Mouse (Mus musculus) spleen, postnatal 10 days (tissue): ENCODE data around the gene Mup3.
"Not testable (repeated sequence)": the region's sequence is repeated elsewhere in the genome, so short reads cannot be mapped to it uniquely, and the experiment has no call there.

Source experiments
- DNase-seq, 2 experiments: peaks; one replicate each; pipeline ENCODE4 v3.0.0; 2021 to 2022; ENCODE audit warnings: low spot score in 2 of 2

The Mup3 gene

DNA sequence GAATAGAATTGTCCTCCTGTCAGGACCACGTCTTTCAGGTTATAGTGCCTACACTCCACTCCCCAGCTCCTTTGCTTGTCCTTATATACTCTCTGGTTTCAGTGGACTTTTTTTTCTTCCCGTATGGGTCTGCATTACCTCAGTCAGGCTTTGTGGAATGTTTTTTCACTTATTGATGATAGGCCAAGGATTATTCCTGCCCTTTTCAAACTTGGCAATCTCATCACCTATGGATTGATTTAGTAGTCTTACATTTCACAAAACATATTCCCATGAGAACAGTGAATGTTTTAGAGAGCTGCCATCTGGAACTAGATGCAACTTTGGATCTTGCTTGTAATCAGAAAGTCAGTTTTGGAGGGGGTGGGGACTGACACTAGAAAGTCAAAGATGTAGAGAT is at the start of gene Mup3:
Mup3 (minus strand) TSS at position 102 of the 400 bp plus-strand sequence.
- no peak for DNase-seq

DNA sequence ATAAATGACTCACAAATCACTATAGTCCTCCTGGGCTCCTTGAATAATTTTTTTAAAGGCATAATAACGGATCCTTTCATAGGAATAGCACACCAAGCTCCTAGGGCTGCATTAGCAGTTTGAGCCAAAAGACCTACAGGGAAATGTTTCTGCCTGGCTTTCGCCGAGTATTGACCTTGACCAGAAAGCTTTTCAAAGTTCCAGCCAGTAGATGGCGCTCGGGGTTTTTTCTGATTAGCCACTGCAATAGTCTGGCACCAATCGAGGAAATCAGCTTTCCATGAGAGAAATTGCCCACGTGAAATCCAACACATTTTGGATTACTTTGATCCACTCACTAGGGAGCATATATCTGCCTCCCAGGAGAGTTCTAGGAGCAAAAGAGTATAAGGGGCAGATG is 46.6 kb upstream of the Mup3 start:
- DNase-seq, result peak in 1 of 2 experiments; percentile 25

DNA sequence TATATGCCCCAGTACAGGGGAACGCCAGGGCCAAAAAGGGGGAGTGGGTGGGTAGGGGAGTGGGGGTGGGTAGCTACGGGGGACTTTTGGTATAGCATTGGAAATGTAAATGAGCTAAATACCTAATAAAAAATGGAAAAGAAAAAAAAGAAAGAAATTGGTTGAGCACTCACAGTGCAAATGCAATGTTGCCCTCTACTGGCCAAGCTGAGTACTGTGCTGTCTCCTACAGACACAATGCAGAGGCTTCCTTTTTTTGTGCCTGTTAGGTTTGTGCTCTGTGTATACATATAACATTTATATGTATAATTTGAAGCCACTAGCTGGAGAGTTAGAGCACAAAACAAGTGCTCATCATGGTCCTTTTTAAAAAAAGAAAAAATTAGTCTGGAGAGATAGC is 16.2 kb upstream of the Mup3 start:
- DNase-seq, result peak in 1 of 2 experiments; percentile 23

DNA sequence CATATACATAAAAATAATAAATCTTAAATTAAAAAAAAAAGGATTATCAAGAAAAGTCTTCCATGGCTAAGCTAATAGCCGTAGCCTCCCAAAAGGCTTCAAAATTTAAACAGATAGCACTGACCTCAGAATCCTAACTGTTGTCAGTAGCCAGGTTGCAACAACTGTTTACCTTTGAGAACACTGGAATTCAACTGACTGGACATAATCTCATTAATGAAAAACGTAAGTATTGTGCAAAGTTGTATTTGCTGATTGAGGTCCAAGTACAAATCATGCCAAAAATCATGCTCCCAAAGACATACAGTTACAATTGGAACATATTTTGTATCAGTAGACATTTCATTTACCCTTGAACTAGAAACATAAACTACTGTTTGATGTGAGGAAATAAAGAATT is 811 bp upstream of the Mup3 start:
- DNase-seq, result no peak

DNA sequence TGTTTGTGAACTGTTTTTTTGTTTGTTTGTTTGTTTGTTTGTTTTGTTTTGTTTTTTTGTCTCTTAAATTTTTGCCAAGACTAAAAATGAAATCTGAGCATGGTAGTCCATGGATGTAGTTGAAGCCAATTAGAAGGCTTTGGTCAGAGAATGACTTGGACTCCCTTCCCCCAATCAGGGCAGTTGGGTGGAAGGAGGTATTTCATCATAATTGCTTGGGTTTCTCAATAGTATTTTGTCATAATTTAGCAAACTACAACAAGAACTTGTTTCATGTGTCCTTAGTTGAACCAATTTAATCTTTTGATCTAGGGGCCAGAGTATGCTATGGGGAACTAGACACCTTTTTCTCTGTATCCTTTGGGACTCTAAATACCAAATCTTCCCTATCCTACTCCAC is 4.4 kb downstream of the Mup3 start:
- no peak for DNase-seq

DNA sequence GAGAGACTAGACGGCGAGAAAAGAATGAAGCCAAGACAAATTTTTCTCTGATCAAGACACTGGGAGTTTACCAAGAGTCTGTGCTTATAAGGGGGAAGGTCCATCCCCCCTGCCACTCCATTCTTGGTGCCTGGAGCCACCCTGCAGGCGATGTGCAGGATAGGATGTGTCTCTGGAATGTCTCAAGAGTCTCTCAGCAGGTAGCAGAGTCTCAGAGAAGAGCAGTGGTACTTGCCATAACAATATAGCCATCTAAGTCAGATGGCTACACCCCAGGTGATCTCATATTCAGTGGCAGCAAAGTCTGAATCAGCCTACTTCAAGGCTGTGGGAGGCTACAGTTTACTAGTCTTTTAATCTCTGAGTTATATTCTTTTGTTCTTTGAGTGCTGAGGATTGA is 12.0 kb downstream of the Mup3 start:
- no peak for DNase-seq

DNA sequence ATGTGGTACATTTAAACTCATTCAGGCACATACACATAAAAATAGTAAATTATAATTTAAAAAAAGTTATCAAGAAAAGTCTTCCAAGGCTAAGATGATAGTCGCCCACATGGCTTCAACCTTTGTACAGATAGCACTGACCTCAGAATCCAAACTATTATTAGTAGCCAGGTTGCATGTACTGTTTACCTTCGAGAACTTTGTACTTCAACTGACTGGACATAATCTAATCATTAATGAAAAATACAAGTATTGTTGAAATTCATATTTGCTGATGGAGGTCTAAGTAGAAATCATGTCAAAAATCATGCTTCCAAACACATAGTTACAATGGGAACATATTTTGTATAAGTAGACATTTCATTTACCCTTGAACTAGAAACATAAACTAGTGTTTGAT is 32.4 kb downstream of the Mup3 start:
- DNase-seq, result not testable (repeated sequence)

DNA sequence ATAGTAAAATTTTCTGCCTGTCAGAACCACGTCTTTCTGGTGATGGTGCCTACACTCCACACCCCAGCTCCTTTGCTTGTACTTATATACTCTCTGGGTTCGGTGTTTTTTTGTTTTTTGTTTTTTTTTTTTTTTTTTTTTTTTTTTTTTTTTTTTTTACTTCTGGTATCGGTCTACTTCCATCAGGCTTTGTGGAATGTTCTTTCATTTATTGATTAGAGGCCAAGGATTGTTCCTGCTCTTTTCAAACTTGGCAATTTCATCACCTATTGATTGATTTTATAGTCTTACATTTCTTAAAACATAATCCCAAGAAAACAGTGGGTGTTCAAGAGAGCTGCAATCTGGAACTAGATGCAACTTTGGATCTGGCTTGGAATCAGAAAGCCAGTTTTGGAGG is 33.1 kb downstream of the Mup3 start, which contains the start of gene Mup20:
Mup20 (minus strand) TSS at position 101 of the 400 bp plus-strand sequence.
- DNase-seq, result not testable (repeated sequence)
